Mouse (Mus musculus): Measurements from ENCODE around the gene Gm20815.
"Not testable (repeated sequence)": the region's sequence is repeated elsewhere in the genome, so short reads cannot be mapped to it uniquely, and the experiment has no call there.

The Gm20815 gene

GRCm38 (mm10) chrY:8835069-8835468 is at the start of gene Gm20815:
Gm20815 (minus strand) TSS chrY:8835169.
- DNase-seq (ENCODE audit: low read depth, low spot score), result not testable (repeated sequence)
